Mouse (Mus musculus) embryonic facial prominence, embryonic 15.5 days (tissue): Measurements from ENCODE around the gene Tmem268. TPM values are rescaled to one million over a fixed set of nuclear protein-coding genes. Genes with fewer than 3 reads are reported as not detected.

ENCODE experiments used
- ATAC-seq: fragments of 200-750 bp; cut with Nextera tagmentation; 2 replicates; pipeline ENCODE4 v1.8.0; 2017; ENCODE audit warnings: low read depth, moderate TSS enrichment; ENCODE audit not compliant: insufficient number of reproducible peaks, low FRiP score, low TSS enrichment
- H3K27ac ChIP-seq: fragments of 300-500 bp; sonication (generic); replicated peaks from 2 replicates; pipeline ENCODE4 v1.5.1; 2015; ENCODE audit warnings: mild to moderate bottlenecking, inconsistent platforms
- H3K27me3 ChIP-seq: fragments of 300-500 bp; sonication (generic); 2 replicates; pipeline ENCODE4 v1.6.1; 2015; ENCODE audit warnings: inconsistent platforms
- H3K36me3 ChIP-seq: fragments of 300-500 bp; sonication (generic); 2 replicates; pipeline ENCODE4 v1.6.1; 2015; ENCODE audit warnings: mild to moderate bottlenecking, inconsistent platforms
- H3K4me1 ChIP-seq: fragments of 300-500 bp; sonication (generic); 2 replicates; pipeline ENCODE4 v1.6.1; 2015; ENCODE audit warnings: inconsistent platforms
- H3K4me2 ChIP-seq: fragments of 300-500 bp; sonication (generic); replicated peaks from 2 replicates; pipeline ENCODE4 v1.6.1; 2015; ENCODE audit warnings: mild to moderate bottlenecking, inconsistent platforms
- H3K4me3 ChIP-seq: fragments of 300-500 bp; sonication (generic); replicated peaks from 2 replicates; pipeline ENCODE4 v1.5.1; 2015; ENCODE audit warnings: mild to moderate bottlenecking, inconsistent platforms
- H3K9ac ChIP-seq: fragments of 300-500 bp; sonication (generic); 2 replicates; pipeline ENCODE4 v1.6.1; 2015; ENCODE audit warnings: inconsistent platforms
- H3K9me3 ChIP-seq: fragments of 300-500 bp; sonication (generic); replicated peaks from 2 replicates; pipeline ENCODE4 v1.6.1; 2016; ENCODE audit warnings: inconsistent platforms
- WGBS: fragments of 180-500 bp; shearing (Covaris S2); methylation state at CpG from one replicate; pipeline ENCODE4 v1.1.7; 2015; 5-methylcytosine and 5-hydroxymethylcytosine counted together
- polyA plus RNA-seq: library from polyadenylated mRNA; unstranded; fragments of >200 nt; fragmentation: Nextera tagmentation; extraction: Ambion mirVana; gene quantifications from 2 replicates; pipeline ENCODE4 v1.2.1, GENCODE M21; 2015

The Tmem268 gene
- polyA plus RNA-seq, 1 experiment from 2014 or later = 9.6 TPM

- Histone ChIP-seq H3K4me1 (no peaks in the 10 kb centered on the region), H3K27ac (no peak overlapping the region), H3K27me3 (no peaks in the 10 kb centered on the region), H3K9ac (no peak overlapping the region), H3K4me2 (no peak overlapping the region), H3K36me3 (no peaks in the 10 kb centered on the region), H3K4me3 (no peak overlapping the region), H3K9me3 (no peaks in the 10 kb centered on the region)
- 86% methylated on average over 3 of the region's 3 CpGs for WGBS
- no peak for ATAC-seq
Observed at GRCm38 (mm10) chr4:63605545-63605944, 47.0 kb downstream of the Tmem268 start.

- H3K4me1 ChIP-seq = no peaks in the 10 kb centered on the region
- no peaks in the 10 kb centered on the region for H3K36me3 ChIP-seq
- no peak overlapping the region for H3K4me2 ChIP-seq
- 83% methylated on average over 1 of the region's 1 CpGs for WGBS
- H3K9me3 ChIP-seq = no peaks in the 10 kb centered on the region
- no peak for ATAC-seq
- H3K27me3 ChIP-seq = no peaks in the 10 kb centered on the region
- no peak overlapping the region for H3K4me3 ChIP-seq
- H3K9ac ChIP-seq = no peak overlapping the region
- no peak overlapping the region for H3K27ac ChIP-seq
Observed at GRCm38 (mm10) chr4:63605968-63606367, 47.4 kb downstream of the Tmem268 start.

DNA sequence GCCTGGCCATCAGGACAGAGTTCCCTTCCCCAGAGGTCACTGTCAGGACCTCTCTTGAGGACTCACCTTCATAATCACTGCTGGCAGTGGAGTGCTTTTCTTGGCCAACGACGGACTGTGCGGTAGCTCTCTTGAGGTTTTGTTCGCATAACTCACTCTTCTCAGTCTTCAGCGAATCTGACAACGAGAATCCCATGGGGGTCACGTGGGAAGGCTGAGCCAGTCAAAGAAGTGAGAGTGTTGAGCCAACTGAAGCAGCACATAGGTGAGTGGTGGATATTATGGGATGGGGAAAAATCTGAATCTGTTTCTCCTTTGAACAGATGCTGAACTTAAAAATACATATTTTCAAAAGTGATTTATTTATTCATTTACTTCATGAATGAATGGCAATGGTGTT lies 49.8 kb downstream of the Tmem268 start:
- H3K4me3 ChIP-seq = no peak overlapping the region
- WGBS = 79% methylated on average over 7 of the region's 7 CpGs
- H3K36me3 ChIP-seq = no peaks in the 10 kb centered on the region

GRCm38 (mm10) chr4:63621861-63622260 lies 63.3 kb downstream of the Tmem268 start:
- no peak overlapping the region for H3K9ac ChIP-seq
- WGBS = 83% methylated on average over 2 of the region's 2 CpGs
- no peak overlapping the region for H3K27ac ChIP-seq

More for the DNA sequence above, 49.8 kb downstream of the Tmem268 start:
- H3K4me1 ChIP-seq = no peaks in the 10 kb centered on the region
- no peaks in the 10 kb centered on the region for H3K27me3 ChIP-seq
- no peak for ATAC-seq
- no peaks in the 10 kb centered on the region for H3K9me3 ChIP-seq
- no peak overlapping the region for H3K9ac ChIP-seq
- no peak overlapping the region for H3K27ac ChIP-seq
- H3K4me2 ChIP-seq = no peak overlapping the region

GRCm38 (mm10) chr4:63622378-63622835 lies 63.8 kb downstream of the Tmem268 start, which contains the start of gene Tex48:
TSS of gene Tex48 (minus strand) at chr4:63622428.
- no peak within 1 kb of the TSS for H3K4me2 ChIP-seq
- WGBS = 48% methylated on average over 5 of the region's 5 CpGs
- no peak within 1 kb of the TSS for H3K4me3 ChIP-seq
- H3K36me3 ChIP-seq = no peaks in the 10 kb centered on the region
- no peaks in the 10 kb centered on the region for H3K9me3 ChIP-seq
- ATAC-seq = no peak
- H3K27ac ChIP-seq = no peak within 1 kb of the TSS
- no peak within 1 kb of the TSS for H3K9ac ChIP-seq
- no peaks in the 10 kb centered on the region for H3K4me1 ChIP-seq
- H3K27me3 ChIP-seq = no peaks in the 10 kb centered on the region

More at GRCm38 (mm10) chr4:63621861-63622260, 63.3 kb downstream of the Tmem268 start:
- H3K4me2 ChIP-seq = no peak overlapping the region
- no peaks in the 10 kb centered on the region for H3K27me3 ChIP-seq
- H3K9me3 ChIP-seq = no peaks in the 10 kb centered on the region
- H3K4me1 ChIP-seq = no peaks in the 10 kb centered on the region
- H3K4me3 ChIP-seq = no peak overlapping the region
- no peaks in the 10 kb centered on the region for H3K36me3 ChIP-seq
- ATAC-seq = no peak

DNA sequence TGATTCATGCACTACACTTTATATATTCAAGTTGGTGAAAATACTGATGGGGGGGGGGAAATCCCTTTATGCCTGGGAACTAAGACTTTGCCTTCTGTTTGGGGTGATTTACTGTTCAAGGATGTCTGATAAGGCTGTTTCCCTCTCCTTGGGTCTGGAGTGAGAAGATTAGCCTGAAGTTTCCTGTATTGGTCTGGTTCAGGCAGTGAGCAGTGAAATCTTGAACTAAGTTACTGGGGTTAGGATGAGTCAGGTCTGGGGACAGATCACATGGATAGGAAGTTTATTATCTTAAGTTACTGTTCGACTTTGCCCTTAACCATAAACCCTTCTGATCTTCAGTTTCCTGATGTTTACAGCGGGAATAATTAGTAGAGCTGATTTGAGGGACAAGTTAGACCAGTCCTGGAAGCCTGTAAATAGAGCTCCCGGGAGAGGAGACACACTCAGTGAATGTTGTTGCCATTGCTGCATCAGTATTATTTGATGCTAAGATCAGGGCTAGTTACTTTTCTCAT lies 67.0 kb downstream of the Tmem268 start:
- Histone ChIP-seq H3K9ac (no peak overlapping the region), H3K4me3 (no peak overlapping the region), H3K4me1 (no peaks in the 10 kb centered on the region), H3K4me2 (no peak overlapping the region), H3K27me3 (no peaks in the 10 kb centered on the region), H3K36me3 (no peaks in the 10 kb centered on the region), H3K27ac (no peak overlapping the region), H3K9me3 (no peaks in the 10 kb centered on the region)
- 54% methylated on average over 3 of the region's 3 CpGs for WGBS
- no peak for ATAC-seq

DNA sequence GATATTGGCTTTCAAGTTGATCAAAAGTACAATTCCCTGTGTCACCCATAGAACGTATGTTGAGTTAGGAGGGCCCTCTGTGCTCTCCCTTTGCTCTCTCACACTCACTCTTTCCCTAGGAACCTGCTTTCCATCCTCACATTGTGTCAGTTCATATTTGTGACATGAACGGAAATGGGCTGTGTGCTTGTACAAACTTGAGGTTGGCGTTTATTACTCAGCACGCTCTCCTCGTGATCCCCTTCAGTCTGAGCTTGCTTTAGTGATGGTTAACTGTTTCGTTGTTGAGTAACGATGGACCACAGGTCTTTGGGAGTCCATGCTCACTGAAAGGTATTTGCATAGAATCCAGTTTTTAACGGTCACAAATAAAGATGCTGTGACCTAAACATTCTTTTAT lies 68.5 kb downstream of the Tmem268 start:
- ATAC-seq = no peak
- Histone ChIP-seq H3K36me3 (no peaks in the 10 kb centered on the region), H3K4me3 (no peak overlapping the region), H3K27ac (no peak overlapping the region), H3K4me1 (no peaks in the 10 kb centered on the region), H3K4me2 (no peak overlapping the region), H3K9me3 (no peaks in the 10 kb centered on the region), H3K27me3 (no peaks in the 10 kb centered on the region), H3K9ac (no peak overlapping the region)
- WGBS = 80% methylated on average over 8 of the region's 8 CpGs

DNA sequence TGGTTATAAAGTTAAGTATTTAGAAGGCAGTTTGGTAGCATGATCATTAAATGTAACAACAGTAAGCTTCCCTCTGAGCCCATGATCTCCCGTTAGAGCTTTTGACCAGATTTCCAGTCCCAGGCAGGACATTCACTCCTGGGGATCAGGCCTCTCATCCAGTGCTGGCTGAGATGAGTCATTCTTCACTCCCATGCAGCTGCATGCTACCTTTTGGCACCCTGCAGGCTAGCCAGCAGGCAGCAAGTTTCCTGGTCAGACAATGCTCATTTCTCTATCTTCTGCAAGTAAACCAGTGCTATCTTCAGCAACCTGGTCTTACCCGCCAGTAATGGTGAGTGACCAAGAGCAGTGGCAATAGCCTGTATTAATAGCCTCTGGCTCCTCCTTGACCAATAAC lies 74.6 kb downstream of the Tmem268 start:
- Histone ChIP-seq H3K4me3 (no peak overlapping the region), H3K27ac (no peak overlapping the region), H3K36me3 (no peaks in the 10 kb centered on the region), H3K4me1 (no peaks in the 10 kb centered on the region), H3K27me3 (no peaks in the 10 kb centered on the region), H3K4me2 (no peak overlapping the region), H3K9ac (no peak overlapping the region), H3K9me3 (no peaks in the 10 kb centered on the region)
- WGBS = 89% methylated on average over 2 of the region's 2 CpGs
- ATAC-seq = no peak

Other genes with a start within 250 kb of the Tmem268 start
- gene Orm1, start 214.2 kb upstream of the Tmem268 start, polyA plus RNA-seq = 17.0 and 22.3 TPM in 2 replicates
- gene Orm3, start 202.6 kb upstream of the Tmem268 start, polyA plus RNA-seq = not detected in 2 replicates
- gene Orm2, start 196.3 kb upstream of the Tmem268 start, polyA plus RNA-seq = 0.31 and 0.39 TPM in 2 replicates
- gene Akna, start 155.4 kb upstream of the Tmem268 start, polyA plus RNA-seq = 7.5 and 9.6 TPM in 2 replicates
- gene Whrn, start 62.8 kb upstream of the Tmem268 start, polyA plus RNA-seq = 4.9 and 5.2 TPM in 2 replicates
- gene Atp6v1g1, start 14.0 kb upstream of the Tmem268 start, polyA plus RNA-seq = 317 and 319 TPM in 2 replicates
- not detected in 2 replicates for gene Gm11213, start 46.5 kb downstream of the Tmem268 start, polyA plus RNA-seq
- not detected in 2 replicates for gene Tex48, start 63.6 kb downstream of the Tmem268 start, polyA plus RNA-seq
- gene Gm11214, start 104.6 kb downstream of the Tmem268 start, polyA plus RNA-seq = not detected in 2 replicates
- 0.09 and 0.11 TPM in 2 replicates for gene Tnfsf15, start 186.3 kb downstream of the Tmem268 start, polyA plus RNA-seq